Mouse (Mus musculus) testis, adult 10 weeks (tissue): ENCODE results near the gene Adk. TPM values are rescaled to one million over a fixed set of nuclear protein-coding genes. Genes with fewer than 3 reads are reported as not detected.

Experiments used
- polyA plus RNA-seq: library from polyadenylated mRNA; stranded (reverse); fragments of 350-450 nt; fragmentation: Illumina TruSeq; extraction: RNeasy Lipid Tissue Mini Kit (QIAGEN cat#74804); gene quantifications from one replicate; pipeline ENCODE4 v1.2.3, GENCODE M21; 2014; ENCODE audit warnings: low read depth, low replicate concordance

Adk gene
- polyA plus RNA-seq = 78.4 TPM

DNA sequence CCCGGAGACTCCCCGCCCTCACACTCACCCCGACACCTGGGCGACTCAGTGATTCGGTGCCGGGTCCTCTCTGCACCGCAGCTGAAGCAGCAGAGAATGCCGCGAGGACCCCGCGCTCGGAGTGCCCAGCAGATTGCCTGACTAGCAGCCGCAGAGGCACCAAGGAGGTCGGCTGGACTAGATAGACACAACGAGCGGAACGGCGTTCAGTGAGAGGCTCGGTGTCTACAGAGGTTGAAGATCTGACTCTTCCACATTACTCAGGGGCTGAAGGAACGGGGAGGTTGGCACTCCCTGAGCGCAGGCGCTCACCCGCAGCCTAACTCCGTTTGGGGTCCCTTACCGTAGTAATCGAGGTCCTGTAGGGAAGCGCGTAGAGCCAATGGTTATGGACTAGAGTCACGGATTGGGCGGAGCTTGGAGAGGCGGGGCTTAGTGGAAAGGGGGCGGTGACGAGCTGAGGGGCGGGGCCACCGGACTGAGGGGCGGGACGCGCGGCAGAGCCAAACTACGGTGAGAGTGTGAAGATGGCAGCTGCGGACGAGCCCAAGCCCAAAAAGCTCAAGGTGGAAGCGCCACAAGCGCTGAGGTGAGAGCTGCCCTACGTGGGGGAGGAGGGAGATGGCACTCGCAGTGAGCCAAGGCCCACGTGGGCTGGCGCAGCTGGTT, at the start of gene Adk, which contains the start of gene Ap3m1:
TSS of gene Adk (plus strand) at position 463 of the 669 bp plus-strand sequence.
TSS of gene Ap3m1 (minus strand) at position 397 of the 669 bp plus-strand sequence.

GRCm38 (mm10) chr14:21481231-21481630, 428.9 kb downstream of the Adk start, which contains the start of gene Kat6b:
TSS of gene Kat6b (plus strand) at chr14:21481434.

Other genes starting within 250 kb of the Adk start
- gene Plau, start 215.9 kb upstream of the Adk start, polyA plus RNA-seq = 0.91 TPM
- 31.9 TPM for gene Vcl, start 123.2 kb upstream of the Adk start, polyA plus RNA-seq
- gene Ap3m1, start 66 bp upstream of the Adk start, polyA plus RNA-seq = 150 TPM